Mouse (Mus musculus): ENCODE results near the gene Ccdc174.

Gene Ccdc174

DNA sequence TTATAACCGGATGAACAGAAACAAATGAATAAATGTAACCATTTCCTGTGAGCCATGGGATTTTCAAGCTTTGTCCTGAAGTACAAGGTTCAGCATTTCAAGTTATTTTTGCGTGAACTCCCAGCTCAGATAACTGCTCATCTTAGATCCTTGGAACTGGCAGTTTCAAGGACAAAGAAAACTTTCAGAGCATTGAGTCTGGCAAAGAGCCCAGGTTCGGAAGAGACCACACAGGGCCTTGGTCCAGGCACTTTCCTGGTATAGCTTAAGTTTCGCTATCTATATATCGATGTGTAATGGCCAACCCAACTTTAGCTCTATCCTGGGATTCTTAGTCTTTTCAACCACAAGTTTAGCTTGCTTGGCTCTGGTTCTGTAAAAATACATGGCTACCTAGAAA, 53.4 kb downstream of the Ccdc174 start:
- no peak for DNase-seq

DNA sequence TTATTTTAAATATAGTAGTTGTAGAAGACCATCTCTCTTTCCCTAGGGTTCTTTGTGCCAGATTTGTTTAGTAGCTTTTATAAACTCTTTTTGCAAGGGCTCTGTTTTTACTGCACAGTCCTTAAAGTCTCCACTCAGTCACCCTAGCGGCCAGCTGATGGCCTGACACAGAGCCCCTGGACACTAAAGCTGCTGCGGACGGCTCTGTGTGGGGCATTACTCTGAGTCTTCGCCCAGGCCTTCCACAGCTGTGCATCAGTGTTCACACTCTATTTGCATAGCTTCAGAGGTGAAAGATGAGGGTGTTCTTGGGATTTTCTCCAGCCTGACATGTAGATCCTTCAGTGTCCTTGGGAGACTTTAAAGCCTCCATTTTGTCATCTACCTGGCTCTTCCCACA, 60.6 kb downstream of the Ccdc174 start:
- DNase-seq, result no peak

DNA sequence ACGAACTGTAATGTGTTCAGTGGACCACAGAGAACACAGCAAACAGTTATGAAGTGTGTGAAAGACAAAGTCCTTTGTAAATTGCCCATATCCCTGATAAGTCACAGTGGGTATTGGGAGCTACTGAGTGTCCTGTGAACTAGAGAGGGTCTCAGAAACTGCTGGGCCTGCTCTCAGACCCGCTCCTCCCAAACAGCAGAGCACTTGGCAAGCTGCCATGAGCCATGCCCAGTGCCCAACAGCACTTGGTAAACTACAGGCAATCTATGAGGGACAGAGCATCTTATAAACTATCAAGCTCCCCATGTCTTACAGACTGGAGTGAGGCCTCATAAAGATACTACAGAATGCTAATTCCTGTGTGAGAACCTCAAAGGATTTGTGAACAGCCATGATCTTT, 70.6 kb downstream of the Ccdc174 start:
- no peak for DNase-seq
